Mouse (Mus musculus): ENCODE results near the gene Txnrd2. TPM values are rescaled to one million over a fixed set of nuclear protein-coding genes. Genes with fewer than 3 reads are reported as not detected.

Txnrd2 gene
- polyA plus RNA-seq, 1 experiment from 2014 or later, result 83.7 TPM

DNA sequence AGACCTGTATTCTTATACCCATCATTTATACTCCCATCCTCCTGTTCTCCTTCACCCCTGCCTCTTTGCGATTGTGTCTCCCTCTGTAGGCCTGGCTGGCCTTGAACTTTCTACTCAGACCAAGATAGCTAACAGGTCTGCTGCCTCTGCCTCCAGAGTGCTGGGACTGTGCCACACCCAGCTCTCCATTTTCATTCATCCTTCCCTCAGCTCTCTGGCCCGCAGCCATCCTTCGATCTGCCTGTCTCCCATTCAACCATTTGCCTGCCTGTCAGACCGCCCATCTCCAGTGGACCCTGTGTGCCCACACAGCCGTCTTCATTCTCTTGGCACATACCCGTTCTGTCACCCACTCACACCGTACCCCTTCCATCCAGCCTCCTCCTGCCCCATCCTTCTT is 42.0 kb upstream of the Txnrd2 start:
- no peak for ATAC-seq (replicated peaks; ENCODE audit: low FRiP score)
- Histone ChIP-seq H3K9me3 (ENCODE audit: control insufficient read depth, low read length) (no peaks in the 10 kb centered on the region), H3K4me1 (replicated peaks; ENCODE audit: control insufficient read depth, insufficient read depth, low read length) (peaks cover 28% of the 10 kb centered on the region), H3K36me3 (ENCODE audit: control insufficient read depth, insufficient read depth, low read length) (no peaks in the 10 kb centered on the region), H3K9ac (ENCODE audit: low read depth, low read length) (no peak overlapping the region), H3K27me3 (replicated peaks; ENCODE audit: control insufficient read depth, insufficient read depth, low read length) (no peaks in the 10 kb centered on the region), H3K27ac (ENCODE audit: low read depth, low read length) (no peak overlapping the region), H3K4me3 (ENCODE audit: low read depth, low read length) (no peak overlapping the region), H3K4me2 (no peak overlapping the region)
- no peak for DNase-seq (ENCODE audit: low spot score)
- 82% methylated on average over 7 of the region's 7 CpGs for WGBS

GRCm38 (mm10) chr16:18384659-18385058 is 41.5 kb upstream of the Txnrd2 start:
- no peaks in the 10 kb centered on the region for H3K36me3 ChIP-seq (ENCODE audit: control insufficient read depth, insufficient read depth, low read length)
- 85% methylated on average over 8 of the region's 8 CpGs for WGBS
- no peaks in the 10 kb centered on the region for H3K27me3 ChIP-seq (replicated peaks; ENCODE audit: control insufficient read depth, insufficient read depth, low read length)
- no peak overlapping the region for H3K4me2 ChIP-seq
- DNase-seq (ENCODE audit: low spot score), result no peak
- ATAC-seq (replicated peaks; ENCODE audit: low FRiP score), result no peak
- no peak overlapping the region for H3K27ac ChIP-seq (ENCODE audit: low read depth, low read length)
- no peak overlapping the region for H3K4me3 ChIP-seq (ENCODE audit: low read depth, low read length)
- H3K4me1 ChIP-seq (replicated peaks; ENCODE audit: control insufficient read depth, insufficient read depth, low read length), result peaks cover 31% of the 10 kb centered on the region
- H3K9me3 ChIP-seq (ENCODE audit: control insufficient read depth, low read length), result no peaks in the 10 kb centered on the region
- H3K9ac ChIP-seq (ENCODE audit: low read depth, low read length), result no peak overlapping the region

GRCm38 (mm10) chr16:18385411-18385810 is 40.8 kb upstream of the Txnrd2 start:
- Histone ChIP-seq H3K4me2 (no peak overlapping the region), H3K4me1 (replicated peaks; ENCODE audit: control insufficient read depth, insufficient read depth, low read length) (peaks cover 31% of the 10 kb centered on the region), H3K9ac (ENCODE audit: low read depth, low read length) (no peak overlapping the region), H3K27me3 (replicated peaks; ENCODE audit: control insufficient read depth, insufficient read depth, low read length) (no peaks in the 10 kb centered on the region), H3K27ac (ENCODE audit: low read depth, low read length) (no peak overlapping the region), H3K36me3 (ENCODE audit: control insufficient read depth, insufficient read depth, low read length) (no peaks in the 10 kb centered on the region), H3K9me3 (ENCODE audit: control insufficient read depth, low read length) (no peaks in the 10 kb centered on the region), H3K4me3 (ENCODE audit: low read depth, low read length) (no peak overlapping the region)
- no peak for DNase-seq (ENCODE audit: low spot score)
- ATAC-seq (replicated peaks; ENCODE audit: low FRiP score), result no peak
- 82% methylated on average over 5 of the region's 5 CpGs for WGBS

DNA sequence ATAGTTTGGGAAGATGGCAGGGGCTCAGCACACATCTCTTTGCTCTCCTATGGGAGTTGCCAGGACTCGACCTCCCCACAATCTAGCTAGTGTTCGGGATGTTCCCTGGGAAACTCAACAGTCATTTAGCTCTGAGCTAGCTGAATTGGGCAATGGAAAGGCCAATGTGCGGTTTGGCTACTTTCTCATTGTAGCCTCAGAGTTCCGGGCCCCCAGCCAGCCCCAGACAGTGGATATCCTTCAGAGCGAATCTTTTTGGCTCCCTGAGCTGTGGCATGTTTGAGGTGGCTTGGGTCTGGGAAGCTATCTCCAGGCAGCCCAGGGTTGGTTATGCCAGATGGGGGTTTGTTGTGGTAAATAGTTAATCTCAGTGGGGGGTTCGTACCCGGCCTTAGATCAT is 39.7 kb upstream of the Txnrd2 start:
- ATAC-seq (replicated peaks; ENCODE audit: low FRiP score), result no peak
- Histone ChIP-seq H3K27ac (ENCODE audit: low read depth, low read length) (no peak overlapping the region), H3K4me2 (no peak overlapping the region), H3K9ac (ENCODE audit: low read depth, low read length) (no peak overlapping the region), H3K27me3 (replicated peaks; ENCODE audit: control insufficient read depth, insufficient read depth, low read length) (no peaks in the 10 kb centered on the region), H3K4me1 (replicated peaks; ENCODE audit: control insufficient read depth, insufficient read depth, low read length) (peaks cover 32% of the 10 kb centered on the region), H3K36me3 (ENCODE audit: control insufficient read depth, insufficient read depth, low read length) (no peaks in the 10 kb centered on the region), H3K4me3 (ENCODE audit: low read depth, low read length) (no peak overlapping the region), H3K9me3 (ENCODE audit: control insufficient read depth, low read length) (no peaks in the 10 kb centered on the region)
- DNase-seq (ENCODE audit: low spot score), result no peak
- 78% methylated on average over 7 of the region's 7 CpGs for WGBS

GRCm38 (mm10) chr16:18386972-18387371 is 39.2 kb upstream of the Txnrd2 start:
- H3K4me2 ChIP-seq, result peak overlapping the region; percentile 54; the same call in 1 of the 2 replicates
- ATAC-seq (replicated peaks; ENCODE audit: low FRiP score) (no peak), DNase-seq (ENCODE audit: low spot score) (no peak)
- peak overlapping the region; percentile 38 for H3K9ac ChIP-seq (ENCODE audit: low read depth, low read length)
- no peaks in the 10 kb centered on the region for H3K27me3 ChIP-seq (replicated peaks; ENCODE audit: control insufficient read depth, insufficient read depth, low read length)
- H3K4me1 ChIP-seq (replicated peaks; ENCODE audit: control insufficient read depth, insufficient read depth, low read length), result peaks cover 37% of the 10 kb centered on the region
- H3K36me3 ChIP-seq (ENCODE audit: control insufficient read depth, insufficient read depth, low read length), result no peaks in the 10 kb centered on the region
- peak overlapping the region; percentile 75 for H3K27ac ChIP-seq (ENCODE audit: low read depth, low read length)
- 51% methylated on average over 3 of the region's 3 CpGs for WGBS
- H3K9me3 ChIP-seq (ENCODE audit: control insufficient read depth, low read length), result no peaks in the 10 kb centered on the region
- H3K4me3 ChIP-seq (ENCODE audit: low read depth, low read length), result no peak overlapping the region

- Histone ChIP-seq H3K27ac (ENCODE audit: low read depth, low read length) (peak overlapping the region; percentile 75), H3K9me3 (ENCODE audit: control insufficient read depth, low read length) (no peaks in the 10 kb centered on the region), H3K36me3 (ENCODE audit: control insufficient read depth, insufficient read depth, low read length) (no peaks in the 10 kb centered on the region), H3K9ac (ENCODE audit: low read depth, low read length) (peak overlapping the region; percentile 6), H3K4me1 (replicated peaks; ENCODE audit: control insufficient read depth, insufficient read depth, low read length) (peaks cover 40% of the 10 kb centered on the region), H3K4me3 (ENCODE audit: low read depth, low read length) (no peak overlapping the region), H3K4me2 (peak overlapping the region; percentile 54), H3K27me3 (replicated peaks; ENCODE audit: control insufficient read depth, insufficient read depth, low read length) (no peaks in the 10 kb centered on the region)
- ATAC-seq (replicated peaks; ENCODE audit: low FRiP score) (peak; percentile 85), DNase-seq (ENCODE audit: low spot score) (peak; percentile 53)
- 38% methylated on average over 5 of the region's 7 CpGs for WGBS
Observed at GRCm38 (mm10) chr16:18387704-18388582, 38.2 kb upstream of the Txnrd2 start.

DNA sequence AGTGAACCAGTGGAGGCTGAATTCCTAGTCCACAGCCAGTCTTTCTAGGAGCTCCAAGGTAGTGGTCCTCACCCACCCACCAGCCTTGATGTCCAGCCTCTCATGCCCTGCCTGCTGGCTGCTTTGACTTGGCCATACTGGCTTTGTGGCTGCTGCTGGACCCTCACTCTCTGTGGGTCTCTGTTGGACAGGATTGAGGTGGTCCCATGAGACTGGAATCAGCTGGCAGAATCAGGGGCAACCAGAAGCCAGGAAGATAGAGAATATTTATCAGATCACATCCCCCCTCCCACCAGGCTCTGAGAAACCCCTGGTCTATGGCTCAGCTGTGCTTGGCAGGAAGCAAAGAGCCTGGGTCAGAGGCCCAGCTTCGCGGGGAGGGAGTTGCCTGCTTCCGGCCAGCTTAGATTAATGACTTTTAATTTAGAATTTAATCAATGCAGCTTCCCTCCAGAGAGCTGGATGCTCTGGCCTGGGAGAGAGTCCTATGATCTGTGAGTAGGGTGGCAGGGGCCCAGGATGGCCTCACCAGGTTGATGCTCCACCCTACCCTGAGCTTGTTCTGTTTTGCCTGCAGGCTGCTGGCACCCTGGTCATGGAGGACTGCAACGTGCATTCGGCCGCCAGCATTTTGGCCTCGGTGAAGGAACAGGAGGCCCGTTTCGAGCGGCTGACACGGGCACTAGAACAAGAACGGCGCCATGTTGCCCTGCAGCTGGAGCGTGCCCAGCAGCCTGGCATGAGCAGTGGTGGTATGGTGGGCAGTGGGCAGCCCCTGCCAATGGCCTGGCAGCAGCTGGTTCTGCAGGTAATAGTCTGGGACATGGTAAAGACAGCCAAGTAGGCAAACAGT is 37.4 kb upstream of the Txnrd2 start:
- H3K27ac ChIP-seq (ENCODE audit: low read depth, low read length), result peak overlapping the region; percentile 75
- H3K4me3 ChIP-seq (ENCODE audit: low read depth, low read length), result no peak overlapping the region
- H3K36me3 ChIP-seq (ENCODE audit: control insufficient read depth, insufficient read depth, low read length), result no peaks in the 10 kb centered on the region
- no peaks in the 10 kb centered on the region for H3K9me3 ChIP-seq (ENCODE audit: control insufficient read depth, low read length)
- DNase-seq (ENCODE audit: low spot score), result no peak
- H3K27me3 ChIP-seq (replicated peaks; ENCODE audit: control insufficient read depth, insufficient read depth, low read length), result no peaks in the 10 kb centered on the region
- H3K9ac ChIP-seq (ENCODE audit: low read depth, low read length), result 0 out of 2 replicates have a peak overlapping the region, but pooled peaks have one; percentile 6
- no peak for ATAC-seq (replicated peaks; ENCODE audit: low FRiP score)
- H3K4me2 ChIP-seq, result peak overlapping the region; percentile 54
- 80% methylated on average over 14 of the region's 14 CpGs for WGBS
- peaks cover 45% of the 10 kb centered on the region for H3K4me1 ChIP-seq (replicated peaks; ENCODE audit: control insufficient read depth, insufficient read depth, low read length)

GRCm38 (mm10) chr16:18390399-18390798 is 35.8 kb upstream of the Txnrd2 start:
- Histone ChIP-seq H3K27ac (ENCODE audit: low read depth, low read length) (no peak overlapping the region), H3K9ac (ENCODE audit: low read depth, low read length) (no peak overlapping the region)
- ATAC-seq (replicated peaks; ENCODE audit: low FRiP score), result no peak

More at GRCm38 (mm10) chr16:18390399-18390798, 35.8 kb upstream of the Txnrd2 start:
- 69% methylated on average over 6 of the region's 6 CpGs for WGBS
- no peak for DNase-seq (ENCODE audit: low spot score)
- Histone ChIP-seq H3K27me3 (replicated peaks; ENCODE audit: control insufficient read depth, insufficient read depth, low read length) (no peaks in the 10 kb centered on the region), H3K36me3 (ENCODE audit: control insufficient read depth, insufficient read depth, low read length) (no peaks in the 10 kb centered on the region), H3K9me3 (ENCODE audit: control insufficient read depth, low read length) (no peaks in the 10 kb centered on the region), H3K4me2 (no peak overlapping the region), H3K4me3 (ENCODE audit: low read depth, low read length) (no peak overlapping the region), H3K4me1 (replicated peaks; ENCODE audit: control insufficient read depth, insufficient read depth, low read length) (peaks cover 56% of the 10 kb centered on the region)
